Mouse (Mus musculus): ENCODE data around the gene Olfr1355. TPM values are rescaled to one million over a fixed set of nuclear protein-coding genes. Genes with fewer than 3 reads are reported as not detected.
"Not testable (repeated sequence)": the region's sequence is repeated elsewhere in the genome, so short reads cannot be mapped to it uniquely, and the experiment has no call there.

Olfr1355 gene
- total RNA-seq (2021), result not detected in 2 replicates
- long read RNA-seq, experiment 1, result 0 reads
- long read RNA-seq, experiment 2, result 0 reads

DNA sequence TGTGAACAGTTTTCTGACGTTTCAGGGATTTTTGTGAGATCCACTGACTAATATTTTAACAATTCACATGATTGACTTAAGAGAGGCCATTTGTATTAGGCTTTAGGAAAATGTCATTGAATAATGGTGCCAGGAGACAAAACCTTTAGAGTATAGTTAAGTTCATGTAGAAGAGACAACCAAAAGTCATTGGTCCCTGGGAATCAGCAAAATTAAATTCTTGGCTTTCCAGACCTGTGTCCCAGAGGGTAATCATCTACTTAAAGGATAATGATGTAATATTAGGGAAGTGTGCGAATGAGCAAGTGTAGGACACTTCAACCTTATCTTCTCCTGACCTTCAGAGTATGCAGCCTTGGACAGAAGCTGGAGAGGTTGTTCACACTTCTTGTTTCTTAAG is at the start of gene Olfr1355:
Gene Olfr1355 (plus strand): TSS at position 301 of the 400 bp plus-strand sequence.
- DNase-seq, result no peak

GRCm38 (mm10) chr10:78840456-78840855 is 34.9 kb upstream of the Olfr1355 start:
- DNase-seq, result not testable (repeated sequence)

DNA sequence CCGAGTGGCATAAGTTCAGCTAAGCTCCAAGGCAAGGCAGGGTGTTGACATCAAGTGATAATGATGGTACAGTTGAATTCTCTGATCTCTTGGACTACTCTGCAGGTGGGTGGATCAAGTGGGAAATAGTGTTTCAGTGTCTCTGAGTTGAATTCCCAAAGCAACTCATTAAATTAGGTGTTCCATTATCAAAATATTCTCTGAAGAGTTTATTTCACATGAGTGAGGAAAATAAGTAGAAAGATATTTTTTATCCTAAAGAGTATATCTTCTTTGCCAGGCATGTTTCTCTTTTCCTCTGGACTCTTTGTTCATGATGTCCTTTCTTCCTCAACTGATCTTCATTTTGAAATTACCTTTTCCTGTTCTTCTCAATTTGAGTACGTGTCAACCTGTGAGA is 23.3 kb upstream of the Olfr1355 start, which contains the start of gene Olfr1356:
Gene Olfr1356 (minus strand): TSS at position 101 of the 400 bp plus-strand sequence.
- no peak for DNase-seq

- DNase-seq, result not testable (repeated sequence)
Measured at GRCm38 (mm10) chr10:78912871-78913270, 37.5 kb downstream of the Olfr1355 start, which contains the start of gene Olfr1354. Gene Olfr1354, plus strand, starts transcription at chr10:78913171.

Other genes with a start within 250 kb of the Olfr1355 start
- not detected in 2 replicates for gene Casp14, start 157.2 kb upstream of the Olfr1355 start, total RNA-seq (2021)
- gene Ccdc105, start 122.5 kb upstream of the Olfr1355 start, total RNA-seq (2021), result not detected in 2 replicates
- gene Slc1a6, start 95.0 kb upstream of the Olfr1355 start, total RNA-seq (2021), result 0.15 and 0.64 TPM in 2 replicates
- gene Olfr1356, start 23.4 kb upstream of the Olfr1355 start, total RNA-seq (2021), result not detected in 2 replicates
- not detected in 2 replicates for gene Olfr1354, start 37.6 kb downstream of the Olfr1355 start, total RNA-seq (2021)
- gene Olfr8, start 75.1 kb downstream of the Olfr1355 start, total RNA-seq (2021), result not detected in 2 replicates
- not detected in 2 replicates for gene Olfr1353, start 87.8 kb downstream of the Olfr1355 start, total RNA-seq (2021)
- not detected in 2 replicates for gene Olfr1352, start 105.5 kb downstream of the Olfr1355 start, total RNA-seq (2021)
- gene Olfr1351, start 136.9 kb downstream of the Olfr1355 start, total RNA-seq (2021), result not detected in 2 replicates
- not detected in 2 replicates for gene Olfr57, start 153.2 kb downstream of the Olfr1355 start, total RNA-seq (2021)
- 14.4 and 18.8 TPM in 2 replicates for gene 2610008E11Rik, start 222.1 kb downstream of the Olfr1355 start, total RNA-seq (2021)